Mouse (Mus musculus) cortical plate, adult 2 months (tissue): ENCODE measurements at regions not wholly inside any gene's neighbourhood (a gene's known extent, or its start where the extent isn't known, plus 50 kb on each side); places are given as distances from the start of the nearest gene placed in this dataset.

Experiments
- H3K27ac ChIP-seq: fragments of 200-500 bp; 2 replicates; pipeline ENCODE4 v1.5.1; 2012; ENCODE audit warnings: low read length, control low read depth, inconsistent platforms; ENCODE audit not compliant: insufficient read depth
- H3K4me1 ChIP-seq: fragments of 200-500 bp; 2 replicates; pipeline ENCODE4 v1.6.1; 2011; ENCODE audit warnings: low read length; ENCODE audit not compliant: control insufficient read depth, insufficient read depth
- H3K4me3 ChIP-seq: fragments of 200-500 bp; 2 replicates; pipeline ENCODE4 v1.5.1; 2011; ENCODE audit warnings: mild to moderate bottlenecking, low read length, control low read depth; ENCODE audit not compliant: insufficient read depth
- CTCF ChIP-seq: fragments of 200-500 bp; IDR thresholded peaks from 2 replicates; pipeline ENCODE4 v1.5.1; 2011; ENCODE audit warnings: mild to moderate bottlenecking, control low read depth, low read length; ENCODE audit not compliant: insufficient read depth; ENCODE audit errors: extremely low read depth
- POLR2A ChIP-seq: fragments of 200-500 bp; IDR thresholded peaks from 2 replicates; pipeline ENCODE4 v1.6.1; 2011; ENCODE audit warnings: mild to moderate bottlenecking, low read length, control low read depth; ENCODE audit not compliant: insufficient read depth; ENCODE audit errors: extremely low read depth

- TF ChIP-seq POLR2A = no peak
- TF ChIP-seq CTCF = no peak
- no peak overlapping the region for H3K4me3 ChIP-seq
- H3K27ac ChIP-seq = no peak overlapping the region
These were observed 147.1 kb downstream of the Adamts15 start for GRCm38 (mm10) chr9:30775161-30775560.

GRCm38 (mm10) chr9:30772456-30772855, 149.8 kb downstream of the Adamts15 start:
- H3K4me1 ChIP-seq = no peaks in the 10 kb centered on the region
- TF ChIP-seq CTCF = no peak
- TF ChIP-seq POLR2A = no peak
- H3K27ac ChIP-seq = no peak overlapping the region
- H3K4me3 ChIP-seq = no peak overlapping the region

More at GRCm38 (mm10) chr9:30775161-30775560, 147.1 kb downstream of the Adamts15 start:
- no peaks in the 10 kb centered on the region for H3K4me1 ChIP-seq

GRCm38 (mm10) chr9:30770436-30771173, 151.6 kb downstream of the Adamts15 start:
- no peak overlapping the region for H3K27ac ChIP-seq
- TF ChIP-seq POLR2A = no peak
- no peak for TF ChIP-seq CTCF

GRCm38 (mm10) chr9:30769435-30769729, 152.9 kb downstream of the Adamts15 start:
- no peak overlapping the region for H3K4me3 ChIP-seq
- no peaks in the 10 kb centered on the region for H3K4me1 ChIP-seq
- H3K27ac ChIP-seq = no peak overlapping the region
- TF ChIP-seq CTCF (no peak), POLR2A (no peak)

More at GRCm38 (mm10) chr9:30770436-30771173, 151.6 kb downstream of the Adamts15 start:
- no peak overlapping the region for H3K4me3 ChIP-seq
- no peaks in the 10 kb centered on the region for H3K4me1 ChIP-seq

- H3K27ac ChIP-seq = no peak overlapping the region
- no peak for TF ChIP-seq CTCF
- TF ChIP-seq POLR2A = no peak
- no peaks in the 10 kb centered on the region for H3K4me1 ChIP-seq
- H3K4me3 ChIP-seq = no peak overlapping the region
These were observed 153.4 kb downstream of the Adamts15 start for GRCm38 (mm10) chr9:30768665-30769434.

- Histone ChIP-seq H3K4me3 (no peak overlapping the region), H3K27ac (no peak overlapping the region), H3K4me1 (no peaks in the 10 kb centered on the region)
- no peak for TF ChIP-seq POLR2A
- no peak for TF ChIP-seq CTCF
These were observed 155.6 kb downstream of the Adamts15 start for GRCm38 (mm10) chr9:30766701-30767100.

- H3K4me3 ChIP-seq = no peak overlapping the region
- H3K27ac ChIP-seq = no peak overlapping the region
- H3K4me1 ChIP-seq = no peaks in the 10 kb centered on the region
- no peak for TF ChIP-seq CTCF
- TF ChIP-seq POLR2A = no peak
These were observed 156.1 kb downstream of the Adamts15 start for GRCm38 (mm10) chr9:30766171-30766570.

GRCm38 (mm10) chr9:30765017-30765569, 157.2 kb downstream of the Adamts15 start:
- no peak for TF ChIP-seq CTCF
- no peak for TF ChIP-seq POLR2A
- no peaks in the 10 kb centered on the region for H3K4me1 ChIP-seq

GRCm38 (mm10) chr9:30762913-30763312, 159.3 kb downstream of the Adamts15 start:
- Histone ChIP-seq H3K27ac (no peak overlapping the region), H3K4me3 (no peak overlapping the region), H3K4me1 (no peaks in the 10 kb centered on the region)
- no peak for TF ChIP-seq CTCF
- TF ChIP-seq POLR2A = no peak

More at GRCm38 (mm10) chr9:30765017-30765569, 157.2 kb downstream of the Adamts15 start:
- no peak overlapping the region for H3K4me3 ChIP-seq
- H3K27ac ChIP-seq = no peak overlapping the region

- no peak for TF ChIP-seq POLR2A
- H3K4me1 ChIP-seq = no peaks in the 10 kb centered on the region
- H3K4me3 ChIP-seq = no peak overlapping the region
- H3K27ac ChIP-seq = no peak overlapping the region
These were observed 164.1 kb downstream of the Adamts15 start for GRCm38 (mm10) chr9:30758121-30758520.
